Mouse (Mus musculus) activated CD4-positive, CD25-positive, alpha-beta regulatory T cell (primary cell): Measurements from ENCODE around the gene Abraxas2. TPM values are rescaled to one million over a fixed set of nuclear protein-coding genes. Genes with fewer than 3 reads are reported as not detected.

Experiments
- polyA plus RNA-seq, 2 experiments: library from polyadenylated mRNA; unstranded; fragments of 100-300 nt; shearing (Covaris generic); gene quantifications; one replicate each; pipeline ENCODE4 v1.2.1; 2017

The Abraxas2 gene
- 10 to 100 TPM; 24.8 to 32.9 TPM for polyA plus RNA-seq

GRCm38 (mm10) chr7:132859042-132859958, at the start of gene Abraxas2:
Gene Abraxas2, plus strand, starts transcription at chr7:132859225.

GRCm38 (mm10) chr7:132813416-132814088, 45.5 kb upstream of the Abraxas2 start, which contains the start of gene Fam53b:
Gene Fam53b, minus strand, starts transcription at chr7:132813886.

GRCm38 (mm10) chr7:132852173-132852844, 6.7 kb upstream of the Abraxas2 start, which contains the start of gene Eef1akmt2:
Gene Eef1akmt2, minus strand, starts transcription at chr7:132852673.

GRCm38 (mm10) chr7:132930850-132931559, 72.0 kb downstream of the Abraxas2 start, which contains the start of gene Zranb1:
Gene Zranb1, plus strand, starts transcription at chr7:132931142.

Other genes starting within 250 kb of the Abraxas2 start
- gene Lhpp, start 248.6 kb upstream of the Abraxas2 start, polyA plus RNA-seq, result 1 to 10 TPM; 2.6 to 3.6 TPM
- gene Fam53b, start 45.3 kb upstream of the Abraxas2 start, polyA plus RNA-seq, result 100 to 1,000 TPM; 153 to 165 TPM
- 10 to 100 TPM; 46.2 to 52.6 TPM for gene Eef1akmt2, start 6.6 kb upstream of the Abraxas2 start, polyA plus RNA-seq
- gene Zranb1, start 71.9 kb downstream of the Abraxas2 start, polyA plus RNA-seq, result 10 to 100 TPM; 25.5 to 35.5 TPM